Mouse (Mus musculus) yolk sac, embryonic 10.5 days (tissue): Measurements from ENCODE around the gene Vmn2r102.

Experiments used
- DNase-seq: peaks from one replicate; pipeline ENCODE4 v3.0.0-alpha.2; 2017; ENCODE audit warnings: low spot score

The Vmn2r102 gene

GRCm38 (mm10) chr17:19660028-19660427, at the start of gene Vmn2r102:
Gene Vmn2r102, plus strand, starts transcription at chr17:19660328.
- DNase-seq, result no peak

- no peak for DNase-seq
Observed at GRCm38 (mm10) chr17:19629328-19629727, 30.8 kb upstream of the Vmn2r102 start.

- no peak for DNase-seq
Observed at GRCm38 (mm10) chr17:19658447-19658846, 1.7 kb upstream of the Vmn2r102 start.

- DNase-seq, result no peak
Observed at GRCm38 (mm10) chr17:19692062-19692461, 31.9 kb downstream of the Vmn2r102 start.
